Mouse (Mus musculus): ENCODE data around the gene Gsk3b.
A peak's percentile ranks its signal among the peaks of the same experiment; 100 is the strongest.
"Not testable (repeated sequence)": the region's sequence is repeated elsewhere in the genome, so short reads cannot be mapped to it uniquely, and the experiment has no call there.

Gene Gsk3b

DNA sequence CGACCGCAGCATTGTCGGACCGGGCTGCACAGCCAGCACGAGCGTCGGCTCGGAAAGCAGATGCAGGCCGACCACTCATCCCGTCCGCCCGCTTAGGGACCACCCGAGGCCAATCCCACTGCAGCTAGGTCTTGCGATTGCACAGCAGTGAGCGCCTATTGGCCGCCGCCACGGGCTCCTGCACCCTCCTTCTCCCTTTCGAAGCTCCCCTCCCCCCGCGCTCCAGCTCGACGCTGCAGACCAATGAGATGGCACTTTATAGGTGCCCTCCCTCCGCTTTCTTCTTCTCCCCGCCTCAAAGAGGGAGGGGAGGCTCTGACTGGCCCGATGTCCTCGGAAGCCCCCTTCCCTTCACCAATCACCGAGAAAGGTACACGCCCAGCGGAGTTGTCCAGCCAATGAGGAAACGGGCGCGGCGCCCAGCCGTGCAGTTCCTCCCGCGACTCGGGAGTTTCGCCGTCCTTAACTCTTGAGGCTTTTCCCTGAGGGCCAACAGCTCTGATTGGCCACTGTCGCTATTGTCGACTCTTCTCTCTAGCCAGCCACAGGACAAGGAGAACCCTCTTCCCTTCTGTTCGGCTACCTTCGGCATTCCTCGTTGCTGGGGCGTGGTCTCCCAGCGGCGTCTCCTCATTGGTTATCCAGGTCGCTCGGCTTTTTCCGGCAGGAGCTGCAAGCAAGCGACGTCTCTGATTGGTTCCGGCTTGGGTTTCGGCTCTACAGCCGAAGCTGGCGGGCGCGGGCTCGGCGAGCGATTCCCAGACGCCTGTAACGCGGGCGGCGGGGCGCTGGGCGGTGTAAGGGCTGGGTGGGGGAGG, at the start of gene Gsk3b:
TSS of gene Gsk3b (plus strand) at position 373 of the 818 bp plus-strand sequence.
- peak; percentile 99 for DNase-seq

DNA sequence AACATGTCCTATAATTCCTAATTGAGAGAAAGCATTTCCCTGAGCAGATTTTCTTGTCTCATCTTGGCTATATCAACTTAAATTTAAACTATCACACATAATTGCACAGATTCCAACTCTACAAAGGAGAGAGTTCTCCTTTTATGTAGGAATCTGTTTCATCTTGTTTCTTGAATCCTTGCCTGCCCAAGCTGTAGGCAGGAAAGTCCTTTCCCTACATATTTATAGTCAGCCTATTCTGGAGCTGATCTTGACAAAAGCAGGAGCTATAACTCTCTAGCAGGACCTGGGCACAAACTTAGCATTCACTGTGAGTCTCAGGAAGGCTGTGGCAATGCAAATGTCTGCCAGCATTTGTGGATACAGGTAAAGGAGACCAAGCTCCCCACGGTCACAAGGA, 46.6 kb upstream of the Gsk3b start:
- no peak for DNase-seq

DNA sequence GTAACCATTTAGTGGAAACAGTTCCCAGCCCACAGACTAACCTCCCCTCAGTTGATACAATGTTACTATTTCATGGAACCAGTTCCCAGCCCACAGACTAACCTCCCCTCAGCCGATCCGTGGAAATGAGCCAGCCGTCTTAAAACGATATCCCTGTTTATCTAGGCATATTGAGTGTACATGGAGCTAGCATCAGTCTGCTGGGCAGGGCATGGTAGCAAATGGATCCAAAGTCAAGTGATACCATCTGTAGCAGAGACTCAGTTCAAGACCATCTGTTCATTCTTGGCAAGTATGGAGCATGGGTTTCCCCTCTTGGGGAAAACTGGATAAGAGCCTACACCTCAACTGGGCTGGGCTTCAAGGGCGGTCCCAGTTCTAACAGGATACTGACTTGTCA, 44.2 kb upstream of the Gsk3b start:
- no peak for DNase-seq

DNA sequence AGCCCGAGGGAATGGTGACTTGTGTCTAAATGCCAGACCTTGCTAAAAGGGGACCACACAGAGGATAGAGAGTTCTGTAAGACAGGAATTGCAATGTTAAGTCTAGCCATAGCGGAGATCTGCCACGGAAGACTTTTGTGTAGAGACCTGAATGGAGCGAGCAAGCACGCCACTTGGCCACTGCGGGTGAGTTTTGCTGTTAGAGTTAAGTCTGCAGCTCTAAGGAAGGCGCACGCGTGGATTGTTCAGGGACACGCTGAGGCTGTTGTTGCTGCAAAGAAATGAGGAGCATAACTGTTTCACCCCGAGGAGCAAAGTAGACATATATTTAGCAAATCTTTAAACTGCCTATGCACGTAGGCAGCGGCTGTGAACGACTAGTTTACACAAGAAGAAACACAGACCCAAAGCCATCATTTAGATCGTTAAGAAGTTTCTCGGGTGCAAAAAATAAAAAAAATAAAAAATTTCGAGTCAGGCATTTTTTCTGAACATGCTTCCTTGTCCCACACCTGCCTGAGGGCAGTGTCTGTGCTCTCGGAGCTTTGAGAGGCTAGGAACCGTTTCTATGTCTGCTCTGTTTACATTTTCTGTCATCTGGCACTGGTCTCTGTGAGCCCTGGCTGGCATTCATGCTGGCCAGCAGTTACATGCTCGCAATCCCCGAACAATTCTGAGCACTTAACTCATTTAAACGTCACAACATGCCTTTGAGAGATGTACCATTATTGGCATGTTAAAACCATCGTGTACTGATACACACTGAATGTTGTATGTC, 40.8 kb upstream of the Gsk3b start:
- DNase-seq: no peak

DNA sequence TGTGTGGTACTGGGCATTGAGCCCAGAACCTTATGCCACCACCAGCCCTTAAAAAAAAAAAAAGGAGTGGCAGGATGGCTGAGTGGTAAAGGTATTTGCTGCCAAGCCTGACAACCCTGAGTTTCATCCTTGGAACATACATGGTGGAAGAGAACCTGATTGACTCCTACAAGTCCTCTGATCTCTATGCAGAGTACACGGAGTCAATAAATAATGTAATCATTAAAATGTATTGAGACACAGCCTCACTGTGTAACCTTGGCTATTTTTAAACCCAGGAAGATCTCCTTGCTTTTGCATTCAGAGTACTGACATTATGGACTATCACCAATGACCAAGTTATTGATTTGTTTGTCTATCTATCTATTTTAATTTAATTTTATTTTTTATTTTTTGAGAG, 30.9 kb upstream of the Gsk3b start:
- no peak for DNase-seq

DNA sequence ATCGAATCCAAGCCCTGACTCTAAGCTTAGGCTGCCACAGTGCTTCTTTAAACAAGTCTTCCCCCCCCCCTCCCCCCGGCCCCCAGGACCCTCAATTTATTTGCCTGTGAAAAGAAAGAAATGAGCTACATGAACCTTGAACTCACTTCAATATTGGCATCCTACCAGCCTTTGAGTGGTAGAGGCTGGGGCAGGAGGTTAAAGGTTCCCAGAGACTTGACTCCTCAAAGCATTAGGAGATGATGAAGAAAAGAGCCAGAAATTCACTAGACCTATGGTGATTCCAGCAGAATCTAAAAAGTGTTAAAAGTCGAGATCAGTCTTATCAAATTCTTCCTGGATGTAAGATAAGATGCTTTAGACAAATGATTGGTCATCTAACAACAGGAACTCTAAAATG, 30.0 kb upstream of the Gsk3b start:
- DNase-seq: no peak

DNA sequence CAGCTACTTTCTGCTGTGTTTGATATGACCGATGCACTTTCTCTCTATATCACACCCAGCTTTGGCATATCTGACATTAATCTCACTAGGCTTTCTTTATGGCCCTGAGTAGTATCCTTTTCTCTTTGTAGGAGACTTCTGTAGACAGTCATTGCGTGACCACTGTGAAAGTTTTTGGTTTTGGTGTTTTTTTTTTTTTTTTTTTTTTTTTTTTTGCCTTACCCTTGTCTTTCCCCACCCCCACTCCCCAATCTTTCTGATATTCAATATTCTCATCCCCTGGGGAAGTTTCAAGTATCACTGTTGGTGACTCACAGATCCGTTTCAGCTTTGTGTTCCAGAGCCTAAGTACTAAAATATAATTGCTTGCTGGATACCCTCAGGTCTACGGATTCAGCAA, 29.2 kb upstream of the Gsk3b start:
- no peak for DNase-seq

DNA sequence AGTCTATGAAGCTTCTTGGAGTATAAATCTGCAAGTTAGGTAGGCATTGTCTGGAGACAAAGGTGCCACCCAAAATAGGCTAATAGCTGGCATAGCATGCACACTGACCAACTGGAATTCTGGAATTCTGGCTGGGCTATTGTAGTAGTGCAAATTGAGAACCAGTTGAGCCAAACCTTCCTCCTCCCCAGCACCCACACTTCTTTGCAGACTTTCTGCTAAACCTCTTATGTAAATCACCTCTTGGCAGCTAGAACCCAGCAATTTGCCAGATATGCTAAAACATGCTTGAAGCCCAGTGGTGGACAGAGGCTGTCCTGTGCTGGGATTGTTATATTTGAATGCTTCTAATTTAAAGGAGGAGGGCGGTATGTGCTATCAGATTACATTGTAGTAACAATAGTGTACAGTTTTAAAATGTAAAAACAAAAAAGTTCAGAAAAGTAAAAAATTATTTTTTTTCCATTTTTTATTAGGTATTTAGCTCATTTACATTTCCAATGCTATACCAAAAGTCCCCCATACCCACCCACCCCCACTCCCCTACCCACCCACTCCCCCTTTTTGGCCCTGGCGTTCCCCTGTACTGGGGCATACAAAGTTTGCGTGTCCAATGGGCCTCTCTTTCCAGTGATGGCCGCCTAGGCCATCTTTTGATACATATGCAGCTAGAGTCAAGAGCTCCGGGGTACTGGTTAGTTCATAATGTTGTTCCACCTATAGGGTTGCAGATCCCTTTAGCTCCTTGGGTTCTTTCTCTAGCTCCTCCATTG, 14.8 kb upstream of the Gsk3b start:
- DNase-seq: not testable (repeated sequence)

DNA sequence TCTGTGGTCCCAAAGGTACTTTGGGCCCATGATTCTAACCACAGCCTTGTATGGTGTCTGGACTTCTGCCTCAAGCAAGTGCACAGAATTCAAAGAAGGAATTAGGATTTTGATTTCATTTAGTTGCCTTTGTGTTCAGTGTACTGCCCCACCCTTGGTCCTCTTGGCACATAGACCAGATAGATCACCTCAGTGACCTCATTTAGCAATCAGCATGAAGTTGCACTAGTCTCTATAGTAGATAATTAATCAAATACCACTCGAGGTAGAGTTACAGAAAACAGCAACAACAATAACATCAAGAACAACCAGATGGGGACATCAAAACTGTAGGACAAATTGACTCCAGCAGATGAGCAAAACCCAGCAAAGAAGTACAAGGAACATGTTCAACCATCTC, 8.6 kb upstream of the Gsk3b start:
- DNase-seq: no peak

DNA sequence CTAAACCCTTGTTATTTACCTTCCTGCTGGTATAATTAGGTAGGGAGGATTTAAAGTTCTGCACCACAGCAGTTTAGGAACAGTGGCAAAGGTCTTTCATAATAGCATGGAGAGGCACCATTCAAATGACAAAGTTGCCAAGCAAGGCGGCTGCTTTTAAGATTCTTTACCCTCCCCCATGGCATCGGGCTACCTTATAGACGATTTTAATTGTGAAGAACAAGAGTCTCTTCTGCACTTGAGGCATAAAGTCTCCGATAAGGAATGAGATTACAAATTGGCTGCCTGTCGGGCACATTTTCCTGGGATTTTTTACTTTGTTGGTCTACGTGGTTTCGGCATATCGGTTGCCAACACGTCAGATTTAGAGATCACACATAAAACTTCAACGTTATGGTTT, 1.6 kb upstream of the Gsk3b start:
- no peak for DNase-seq

DNA sequence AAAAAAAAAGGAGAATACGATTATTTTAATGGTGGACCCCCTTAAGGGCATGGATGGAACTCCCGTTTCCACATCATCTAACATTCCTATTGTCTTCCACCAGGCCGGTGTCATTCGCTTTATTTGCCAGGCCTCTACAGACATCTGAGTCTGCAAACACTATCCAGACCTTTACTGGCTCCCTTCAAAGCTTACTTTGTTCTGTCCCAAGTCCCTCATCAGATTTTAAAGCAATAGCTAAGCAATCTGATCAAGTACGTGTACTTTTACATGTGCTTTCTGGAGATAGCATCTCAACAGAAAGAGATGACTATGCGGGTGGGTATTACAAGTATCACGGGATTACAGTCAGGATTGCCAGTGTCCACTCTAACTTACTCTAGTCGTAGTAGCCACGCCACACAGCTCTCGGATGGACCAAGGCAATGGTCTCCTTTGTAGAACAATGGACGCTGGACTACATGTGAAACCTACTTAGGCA, 1.1 kb upstream of the Gsk3b start:
- no peak for DNase-seq

DNA sequence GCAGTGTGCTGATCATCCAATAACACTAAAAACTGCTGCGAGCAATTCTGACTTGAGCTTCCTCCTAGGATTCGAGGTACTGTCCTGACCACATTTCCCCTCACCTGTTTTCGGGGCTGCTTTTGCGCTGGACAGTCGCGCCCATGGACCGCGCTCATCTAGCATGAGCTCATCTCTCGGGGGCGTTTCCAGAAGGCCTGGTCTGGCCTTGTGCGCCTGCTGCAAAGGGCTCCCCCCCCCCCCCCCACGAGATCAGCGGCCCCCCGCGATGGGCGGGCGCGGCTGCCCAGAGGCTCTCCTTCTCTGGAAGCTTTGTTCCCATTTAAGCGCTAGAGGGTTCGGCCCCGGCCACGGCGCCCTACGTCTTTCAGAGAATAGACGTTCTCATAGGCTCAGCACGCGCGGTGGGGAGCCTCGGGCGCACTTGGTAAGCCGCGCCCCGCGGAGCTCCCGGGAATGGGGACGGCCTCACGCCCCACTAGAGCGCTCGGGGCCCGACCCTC, 624 bp upstream of the Gsk3b start:
- DNase-seq: no peak

DNA sequence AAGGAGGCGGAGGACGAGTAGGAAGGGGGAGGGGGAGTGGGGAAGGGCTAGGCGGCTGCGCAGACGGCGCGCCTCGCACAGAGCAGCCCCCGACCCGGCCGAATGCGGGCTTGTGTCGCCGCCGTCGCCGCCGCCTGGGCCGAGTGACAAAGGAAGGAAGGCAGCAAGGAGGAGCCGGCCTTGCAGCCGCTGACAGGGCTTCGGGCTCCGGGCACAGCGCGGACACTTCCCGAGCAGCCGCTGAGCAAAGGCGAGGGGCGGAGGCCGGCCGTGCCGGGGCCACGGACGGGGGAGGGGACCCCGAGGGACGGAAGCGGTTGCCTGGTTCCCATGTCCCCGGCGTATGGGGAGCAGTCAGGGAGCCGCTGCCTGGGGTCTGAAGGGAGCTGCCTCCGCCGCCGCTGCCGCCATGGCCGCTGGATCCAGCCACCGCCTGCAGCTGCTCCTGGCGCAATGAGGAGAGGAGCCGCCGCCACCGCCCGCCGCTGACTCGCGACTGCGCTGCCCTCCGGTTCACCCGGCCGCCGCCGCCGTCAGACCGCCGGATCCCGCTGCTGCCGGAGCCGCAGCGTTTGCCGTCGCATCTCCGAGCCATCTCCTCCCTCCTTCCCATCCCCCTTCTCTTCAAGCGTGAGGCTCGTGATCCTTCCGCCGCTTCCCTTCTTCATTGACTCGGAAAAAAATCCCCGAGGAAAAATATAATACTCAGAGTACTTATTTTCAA, 808 bp downstream of the Gsk3b start:
- DNase-seq: no peak

DNA sequence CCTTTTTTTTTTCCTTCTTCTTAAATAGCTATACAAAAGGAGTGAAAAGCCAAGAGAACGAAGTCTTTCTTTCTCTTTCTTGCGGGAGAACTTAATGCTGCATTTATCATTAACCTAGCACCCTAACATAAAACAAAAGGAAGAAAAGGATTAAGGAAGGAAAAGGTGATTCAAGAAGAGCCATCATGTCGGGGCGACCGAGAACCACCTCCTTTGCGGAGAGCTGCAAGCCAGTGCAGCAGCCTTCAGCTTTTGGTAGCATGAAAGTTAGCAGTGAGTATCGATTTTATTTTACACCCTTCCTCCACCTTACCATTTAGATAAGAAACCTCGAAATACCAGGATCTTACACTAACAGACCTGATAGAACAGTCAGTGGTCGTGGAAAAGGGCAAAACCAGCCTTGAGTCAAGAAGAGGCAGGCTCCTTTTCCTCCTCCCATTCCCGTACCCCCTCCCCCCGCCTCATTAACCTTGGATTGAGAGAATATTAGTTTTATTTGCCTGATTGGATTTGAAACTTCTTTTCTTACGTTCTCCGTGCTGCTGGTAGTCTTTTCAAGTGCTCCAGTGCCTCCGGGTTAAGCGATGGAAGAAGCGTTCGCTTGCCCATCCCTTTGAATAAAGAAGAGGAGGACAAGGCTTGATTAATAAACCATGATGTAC, 1.7 kb downstream of the Gsk3b start:
- peak; percentile 36 for DNase-seq

DNA sequence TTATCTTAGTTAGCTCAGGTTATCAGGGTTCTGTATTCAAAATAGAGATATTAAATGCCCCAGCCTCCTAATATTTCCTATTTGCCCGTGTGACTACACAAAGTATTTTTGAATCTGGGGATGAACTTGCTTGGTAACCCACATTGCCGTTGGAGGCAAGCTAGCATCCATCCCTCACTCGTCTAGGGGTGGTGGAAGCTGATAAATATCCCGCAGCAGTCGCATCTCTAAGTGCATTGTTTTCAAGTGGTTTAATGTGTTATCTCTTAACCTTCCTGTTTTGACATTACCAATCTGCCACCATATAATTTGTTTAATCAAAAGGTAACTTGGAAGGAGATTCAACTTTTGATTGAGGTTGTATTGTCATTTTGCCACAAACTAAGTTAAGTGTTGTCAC, 2.2 kb downstream of the Gsk3b start:
- DNase-seq: no peak

DNA sequence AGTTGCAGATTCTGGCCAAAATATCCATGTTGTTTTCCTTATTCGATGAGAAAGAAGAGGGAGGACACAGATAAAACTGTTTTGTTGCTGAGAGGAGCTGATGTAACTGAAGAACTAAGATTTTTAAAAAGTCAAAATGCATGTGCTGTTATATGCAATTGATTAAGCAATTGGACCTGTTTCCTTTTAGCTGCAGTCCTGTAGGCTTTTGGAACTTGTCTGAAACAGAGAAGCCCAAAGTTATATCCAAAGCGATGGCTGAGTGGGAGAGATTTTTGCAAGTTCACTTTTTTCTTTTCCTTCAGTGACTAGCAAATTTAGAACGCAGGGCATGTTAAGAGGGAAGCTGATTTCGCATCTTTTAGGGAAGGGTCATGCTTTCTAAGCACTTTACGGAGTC, 2.9 kb downstream of the Gsk3b start:
- DNase-seq: no peak

DNA sequence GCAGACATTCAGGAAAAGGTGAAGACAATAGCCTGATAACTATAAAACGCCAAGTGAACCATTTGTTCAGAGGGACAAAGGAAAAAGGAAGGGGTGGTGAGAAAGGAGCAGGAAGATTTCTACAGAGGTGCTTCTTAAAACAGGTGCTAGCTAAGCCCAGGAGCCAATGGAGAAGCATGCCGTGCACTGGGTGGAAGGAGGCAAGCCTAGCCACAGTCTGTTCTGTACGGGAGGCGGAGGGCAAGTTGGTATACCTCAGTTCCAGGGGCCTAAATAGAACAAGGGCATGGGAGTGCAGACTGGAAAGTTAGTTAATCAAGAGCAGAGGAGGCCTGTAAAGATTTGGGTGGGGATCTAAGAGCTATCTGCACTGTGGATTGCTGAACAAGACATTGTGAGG, 3.8 kb downstream of the Gsk3b start:
- DNase-seq: peak; percentile 56

DNA sequence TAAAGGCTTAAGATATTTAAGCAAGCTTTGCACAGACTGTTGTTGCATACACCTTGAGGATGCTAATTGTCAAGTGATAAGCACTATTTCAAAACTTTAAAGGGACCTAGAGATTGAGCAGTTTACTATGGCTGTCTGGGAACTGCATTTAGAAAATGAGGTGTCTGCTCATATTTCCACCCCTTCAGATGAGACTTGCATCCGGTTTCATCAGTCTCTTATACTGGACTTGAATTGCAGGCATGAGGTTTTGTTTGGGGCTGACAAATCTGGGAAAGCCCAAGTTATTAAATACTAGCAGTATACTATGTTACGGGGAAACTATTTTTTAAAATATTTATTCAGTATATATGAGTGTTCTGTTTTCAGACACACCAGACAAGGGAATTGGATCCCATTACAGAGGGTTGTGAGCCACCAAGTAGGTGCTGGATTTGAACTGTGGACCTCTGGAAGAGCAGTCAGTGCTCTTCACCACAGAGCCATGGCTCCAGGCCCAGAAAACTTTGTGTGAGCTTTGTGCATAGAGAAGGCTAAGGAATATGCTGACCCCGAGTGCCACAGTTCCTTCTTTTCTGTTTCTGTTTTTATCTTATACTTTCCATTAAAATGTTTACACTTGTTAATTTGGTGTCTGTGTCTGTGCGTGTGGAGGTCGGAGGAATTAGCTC, 6.5 kb downstream of the Gsk3b start:
- DNase-seq: no peak

DNA sequence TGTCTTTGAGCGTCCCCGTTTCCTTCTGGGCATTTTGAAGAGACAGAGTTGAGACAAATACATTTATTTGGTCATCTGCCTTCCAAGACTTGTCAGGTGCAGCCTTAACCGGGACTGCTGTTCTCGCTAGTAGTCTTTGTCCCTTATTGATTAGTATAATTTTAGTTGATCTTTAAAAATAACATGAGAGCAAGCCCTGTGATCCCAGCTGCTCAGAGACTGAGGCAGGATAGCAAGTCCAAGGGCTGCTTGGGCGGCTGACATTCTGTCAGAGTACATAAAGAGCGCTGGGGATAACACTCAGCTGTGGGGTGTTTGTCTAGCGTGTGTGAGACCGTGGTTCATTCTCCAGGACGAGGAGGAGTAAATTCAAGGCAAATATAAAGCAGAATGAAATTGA, 8.7 kb downstream of the Gsk3b start:
- no peak for DNase-seq

DNA sequence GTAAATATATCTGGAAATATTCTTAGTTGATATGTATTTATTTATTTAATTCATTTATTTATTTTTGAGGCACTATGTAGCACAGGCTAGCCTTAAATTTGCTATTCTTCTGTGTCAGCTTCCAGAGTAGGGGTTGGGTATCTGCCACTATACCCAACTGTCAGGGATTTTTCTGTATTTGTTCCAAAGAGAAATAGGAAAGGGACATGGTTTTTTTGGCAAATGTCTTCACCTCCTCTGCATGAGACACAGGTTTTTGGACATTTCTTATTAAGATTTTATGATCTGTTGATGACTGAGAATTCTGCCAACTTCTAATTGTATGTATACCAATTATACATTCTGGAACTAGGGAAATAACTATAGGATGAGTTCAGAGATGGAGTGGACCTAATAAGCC, 10.5 kb downstream of the Gsk3b start:
- no peak for DNase-seq

DNA sequence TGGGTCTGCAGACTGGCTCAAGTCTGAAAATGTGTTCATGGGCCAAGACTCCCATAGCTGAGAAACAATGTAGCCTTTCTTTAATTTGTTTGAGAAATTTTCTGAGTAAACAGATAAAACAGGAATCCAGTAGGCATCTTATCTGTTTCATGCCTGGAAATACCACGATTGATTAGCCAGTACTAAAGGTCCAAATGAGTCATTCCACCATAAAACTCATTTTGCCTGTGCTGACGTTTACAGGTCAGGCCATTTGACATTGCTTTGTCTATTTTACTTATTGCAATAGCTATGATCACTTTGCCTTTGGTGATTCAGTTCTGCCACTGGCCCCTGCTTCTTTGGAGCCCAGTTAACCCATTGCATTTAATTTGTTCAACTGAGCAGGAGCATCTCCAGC, 11.8 kb downstream of the Gsk3b start:
- DNase-seq: no peak

All from thymus, postnatal 14 days (tissue).